Mouse (Mus musculus): ENCODE results near the gene Trim14. TPM values are rescaled to one million over a fixed set of nuclear protein-coding genes. Genes with fewer than 3 reads are reported as not detected.

The Trim14 gene
- total and polyA plus RNA-seq, 3 experiments, result 11.6 to 35.4 (median 26.5) TPM

GRCm38 (mm10) chr4:46521457-46521856, 14.5 kb downstream of the Trim14 start:
- H3K9me3 ChIP-seq (replicated peaks; ENCODE audit: low read length), result peaks cover 8% of the 10 kb centered on the region
- dilution Hi-C loops (cut with MboI; ENCODE audit: extremely low pct_ligation_motif_present, extremely low pct_unique_long_range_greater_than_20kb, low sequenced_read_pairs) (no loop called here), in situ Hi-C loops (cut with MboI; ENCODE audit: low pct_ligation_motif_present, low pct_unique_long_range_greater_than_20kb, low sequenced_read_pairs) (no loop called here)
- no peaks in the 10 kb centered on the region for H3K79me2 ChIP-seq (replicated peaks; ENCODE audit: control insufficient read depth, extremely low read depth, insufficient read depth, poor library complexity, severe bottlenecking)
- no peak overlapping the region for H3K27ac ChIP-seq (ENCODE audit: insufficient read depth, low read depth)
- no peak overlapping the region for H3K4me3 ChIP-seq (replicated peaks in 1 of 3; ENCODE audit: low read depth in 2 of 3, low read length in 2 of 3, poor library complexity in 1 of 3)
- TF ChIP-seq ZNF384 (IDR thresholded peaks at IDR 0.05; ENCODE audit: low read depth, low read length) (no peak), NELFE (IDR thresholded peaks at IDR 0.05; ENCODE audit: low read depth, low read length) (no peak), NRF1 (IDR thresholded peaks at IDR 0.05; ENCODE audit: low read depth, low read length) (no peak), PAX5 (IDR thresholded peaks at IDR 0.05; ENCODE audit: low read length) (no peak), RCOR1 (conservative IDR thresholded peaks at IDR 0.05; ENCODE audit: low read depth, low read length) (no peak), JUN (IDR thresholded peaks at IDR 0.05; ENCODE audit: insufficient read depth, low read depth, low read length) (no peak), MXI1 (IDR thresholded peaks at IDR 0.05; ENCODE audit: low read depth, low read length) (no peak), ZMIZ1 (IDR thresholded peaks at IDR 0.05; ENCODE audit: low read depth, low read length) (no peak), TCF12 (IDR thresholded peaks at IDR 0.05; ENCODE audit: low read depth, low read length) (no peak), KAT2A (IDR thresholded peaks at IDR 0.05; ENCODE audit: insufficient replicate concordance, low read length) (no peak), HCFC1 (IDR thresholded peaks at IDR 0.05; ENCODE audit: low read depth, low read length) (no peak), POLR2A (IDR thresholded peaks at IDR 0.05; ENCODE audit: low read depth, low read length) (no peak), JUND (conservative IDR thresholded peaks at IDR 0.05; ENCODE audit: low read depth, low read length) (no peak), MAFK (IDR thresholded peaks at IDR 0.05; ENCODE audit: insufficient replicate concordance, low read length) (no peak), USF1 (IDR thresholded peaks at IDR 0.05; ENCODE audit: low read depth, low read length) (no peak)
- H3K9ac ChIP-seq (ENCODE audit: insufficient read depth, low read depth), result no peak overlapping the region
- H3K36me3 ChIP-seq (replicated peaks in 1 of 2; ENCODE audit: control insufficient read depth in 1 of 2, insufficient read depth in 1 of 2, low read length in 1 of 2), result peaks cover 68 to 77% of the 10 kb centered on the region in 2 experiments
- H3K4me1 ChIP-seq (ENCODE audit: control insufficient read depth in 1 of 2, insufficient read depth in 2 of 2), result no peaks in the 10 kb centered on the region
- DNase-seq (ENCODE audit: extremely low read depth), result no peak
- no peaks in the 10 kb centered on the region for H3K27me3 ChIP-seq (replicated peaks)
- H3K4me2 ChIP-seq (ENCODE audit: insufficient read depth, low read depth, poor library complexity, severe bottlenecking), result no peak overlapping the region

GRCm38 (mm10) chr4:46520491-46520890, 15.4 kb downstream of the Trim14 start:
- Histone ChIP-seq H3K9me3 (replicated peaks; ENCODE audit: low read length) (peaks cover 8% of the 10 kb centered on the region), H3K79me2 (replicated peaks; ENCODE audit: control insufficient read depth, extremely low read depth, insufficient read depth, poor library complexity, severe bottlenecking) (no peaks in the 10 kb centered on the region), H3K27me3 (replicated peaks) (no peaks in the 10 kb centered on the region), H3K36me3 (replicated peaks in 1 of 2; ENCODE audit: control insufficient read depth in 1 of 2, insufficient read depth in 1 of 2, low read length in 1 of 2) (peaks cover 65 to 74% of the 10 kb centered on the region in 2 experiments), H3K4me1 (ENCODE audit: control insufficient read depth in 1 of 2, insufficient read depth in 2 of 2) (no peaks in the 10 kb centered on the region), H3K4me3 (replicated peaks in 1 of 3; ENCODE audit: low read depth in 2 of 3, low read length in 2 of 3, poor library complexity in 1 of 3) (no peak overlapping the region), H3K9ac (ENCODE audit: insufficient read depth, low read depth) (no peak overlapping the region), H3K4me2 (ENCODE audit: insufficient read depth, low read depth, poor library complexity, severe bottlenecking) (no peak overlapping the region), H3K27ac (ENCODE audit: insufficient read depth, low read depth) (no peak overlapping the region)
- dilution Hi-C loops (cut with MboI; ENCODE audit: extremely low pct_ligation_motif_present, extremely low pct_unique_long_range_greater_than_20kb, low sequenced_read_pairs) (no loop called here), in situ Hi-C loops (cut with MboI; ENCODE audit: low pct_ligation_motif_present, low pct_unique_long_range_greater_than_20kb, low sequenced_read_pairs) (no loop called here)
- no peak for DNase-seq (ENCODE audit: extremely low read depth)
- no peak for TF ChIP-seq UBTF (IDR thresholded peaks at IDR 0.05; ENCODE audit: low read depth, low read length)
- TF ChIP-seq MXI1 (IDR thresholded peaks at IDR 0.05; ENCODE audit: low read depth, low read length), result no peak
- no peak for TF ChIP-seq NELFE (IDR thresholded peaks at IDR 0.05; ENCODE audit: low read depth, low read length)
- no peak for TF ChIP-seq EP300 (IDR thresholded peaks at IDR 0.05; ENCODE audit: low read length)
- no peak for TF ChIP-seq MAFK (IDR thresholded peaks at IDR 0.05; ENCODE audit: insufficient replicate concordance, low read length)

Data from CH12.LX (cell line).